Mouse (Mus musculus) intestine, embryonic 16.5 days (tissue): ENCODE results near the gene Pml. TPM values are rescaled to one million over a fixed set of nuclear protein-coding genes. Genes with fewer than 3 reads are reported as not detected.

Experiments used
- ATAC-seq: fragments of 200-750 bp; cut with Nextera tagmentation; 2 replicates; pipeline ENCODE4 v1.8.0; 2017; ENCODE audit warnings: moderate TSS enrichment, moderate library complexity
- H3K27ac ChIP-seq: fragments of 300-500 bp; sonication (generic); 2 replicates; pipeline ENCODE4 v1.5.1; 2014; ENCODE audit warnings: mild to moderate bottlenecking, low read length
- H3K27me3 ChIP-seq: fragments of 300-500 bp; sonication (generic); replicated peaks from 2 replicates; pipeline ENCODE4 v1.6.1; 2014; ENCODE audit warnings: low read length, control low read depth, mixed read lengths; ENCODE audit not compliant: control insufficient read depth, insufficient read depth
- H3K36me3 ChIP-seq: fragments of 300-500 bp; sonication (generic); 2 replicates; pipeline ENCODE4 v1.6.1; 2014; ENCODE audit warnings: low read length, control low read depth; ENCODE audit not compliant: control insufficient read depth, insufficient read depth
- H3K4me1 ChIP-seq: fragments of 300-500 bp; sonication (generic); 2 replicates; pipeline ENCODE4 v1.6.1; 2014; ENCODE audit warnings: low read length, control low read depth, mixed read lengths; ENCODE audit not compliant: control insufficient read depth, insufficient read depth
- H3K4me2 ChIP-seq: fragments of 300-500 bp; sonication (generic); 2 replicates; pipeline ENCODE4 v1.6.1; 2014; ENCODE audit warnings: low read depth, low read length, control low read depth
- H3K4me3 ChIP-seq: fragments of 300-500 bp; sonication (generic); 2 replicates; pipeline ENCODE4 v1.5.1; 2014; ENCODE audit warnings: mild to moderate bottlenecking, low read length
- H3K9ac ChIP-seq: fragments of 300-500 bp; sonication (generic); 2 replicates; pipeline ENCODE4 v1.6.1; 2014; ENCODE audit warnings: low read depth, low read length
- H3K9me3 ChIP-seq: fragments of 300-500 bp; sonication (generic); 2 replicates; pipeline ENCODE4 v1.6.1; 2016; ENCODE audit warnings: low read length, control low read depth; ENCODE audit not compliant: control insufficient read depth
- WGBS: fragments of 180-500 bp; shearing (Covaris S2); extraction: QIAGEN DNeasy Blood & Tissue Kit; methylation state at CpG from one replicate; pipeline ENCODE4 v1.1.7; 2014; 5-methylcytosine and 5-hydroxymethylcytosine counted together
- polyA plus RNA-seq: library from polyadenylated mRNA; unstranded; fragments of >200 nt; fragmentation: Nextera tagmentation; extraction: Ambion mirVana; gene quantifications from 2 replicates; pipeline ENCODE4 v1.2.1, GENCODE M21; 2015

The Pml gene
- polyA plus RNA-seq, 1 experiment from 2014 or later: 13.7 TPM

GRCm38 (mm10) chr9:58248746-58249413 lies 706 bp downstream of the Pml start:
- Histone ChIP-seq H3K9ac (peak overlapping the region; percentile 84), H3K9me3 (no peaks in the 10 kb centered on the region), H3K4me1 (peaks cover 23% of the 10 kb centered on the region), H3K27ac (peak overlapping the region; percentile 97), H3K4me3 (peak overlapping the region; percentile 69), H3K27me3 (no peaks in the 10 kb centered on the region), H3K4me2 (peak overlapping the region; percentile 76), H3K36me3 (no peaks in the 10 kb centered on the region)
- WGBS: 32% methylated on average over 7 of the region's 7 CpGs
- ATAC-seq: no peak

- ATAC-seq: peak; percentile 62
- Histone ChIP-seq H3K4me1 (peaks cover 35% of the 10 kb centered on the region), H3K9me3 (no peaks in the 10 kb centered on the region), H3K4me3 (peak overlapping the region; percentile 37), H3K27me3 (no peaks in the 10 kb centered on the region), H3K9ac (peak overlapping the region; percentile 68), H3K27ac (peak overlapping the region; percentile 62; the same call in 1 of the 2 replicates), H3K36me3 (no peaks in the 10 kb centered on the region), H3K4me2 (peak overlapping the region; percentile 61)
- 16% methylated on average over 25 of the region's 25 CpGs for WGBS
Measured at GRCm38 (mm10) chr9:58247064-58247759, 2.4 kb downstream of the Pml start.

- no peaks in the 10 kb centered on the region for H3K27me3 ChIP-seq
- WGBS: 75% methylated on average over 4 of the region's 4 CpGs
- H3K27ac ChIP-seq: no peak overlapping the region
- H3K9me3 ChIP-seq: no peaks in the 10 kb centered on the region
- ATAC-seq: no peak
- no peak overlapping the region for H3K4me3 ChIP-seq
- no peak overlapping the region for H3K9ac ChIP-seq
- H3K4me1 ChIP-seq: peaks cover 43% of the 10 kb centered on the region
- H3K36me3 ChIP-seq: no peaks in the 10 kb centered on the region
- H3K4me2 ChIP-seq: no peak overlapping the region
Measured at GRCm38 (mm10) chr9:58246083-58246591, 3.4 kb downstream of the Pml start.

GRCm38 (mm10) chr9:58243696-58244095 lies 5.9 kb downstream of the Pml start:
- 67% methylated on average over 6 of the region's 6 CpGs for WGBS

GRCm38 (mm10) chr9:58242696-58243095 lies 6.9 kb downstream of the Pml start:
- H3K4me3 ChIP-seq: no peak overlapping the region
- H3K27me3 ChIP-seq: no peaks in the 10 kb centered on the region
- WGBS: 80% methylated on average over 5 of the region's 5 CpGs
- peaks cover 32% of the 10 kb centered on the region for H3K4me1 ChIP-seq
- H3K9ac ChIP-seq: no peak overlapping the region
- H3K36me3 ChIP-seq: 0 out of 2 replicates have a peak, but pooled peaks cover 3% of the 10 kb centered on the region
- H3K9me3 ChIP-seq: no peaks in the 10 kb centered on the region
- no peak for ATAC-seq
- H3K27ac ChIP-seq: no peak overlapping the region; the same call in 1 of the 2 replicates
- H3K4me2 ChIP-seq: no peak overlapping the region

More at GRCm38 (mm10) chr9:58243696-58244095, 5.9 kb downstream of the Pml start:
- Histone ChIP-seq H3K9me3 (no peaks in the 10 kb centered on the region), H3K4me2 (no peak overlapping the region), H3K36me3 (0 out of 2 replicates have a peak, but pooled peaks cover 3% of the 10 kb centered on the region), H3K4me3 (no peak overlapping the region), H3K9ac (no peak overlapping the region), H3K27me3 (no peaks in the 10 kb centered on the region), H3K27ac (0 out of 2 replicates have a peak overlapping the region, but pooled peaks have one; percentile 44), H3K4me1 (peaks cover 36% of the 10 kb centered on the region)
- no peak for ATAC-seq

GRCm38 (mm10) chr9:58241780-58242485 lies 7.7 kb downstream of the Pml start:
- Histone ChIP-seq H3K27me3 (no peaks in the 10 kb centered on the region), H3K4me1 (peaks cover 26% of the 10 kb centered on the region), H3K27ac (peak overlapping the region; percentile 34; the same call in 1 of the 2 replicates), H3K9me3 (no peaks in the 10 kb centered on the region), H3K4me3 (no peak overlapping the region), H3K4me2 (no peak overlapping the region), H3K9ac (no peak overlapping the region), H3K36me3 (0 out of 2 replicates have a peak, but pooled peaks cover 3% of the 10 kb centered on the region)
- 35% methylated on average over 9 of the region's 9 CpGs for WGBS
- peak; percentile 83 for ATAC-seq

- peaks cover 13% of the 10 kb centered on the region for H3K36me3 ChIP-seq
- no peak overlapping the region for H3K9ac ChIP-seq
- H3K4me3 ChIP-seq: no peak overlapping the region
- no peaks in the 10 kb centered on the region for H3K4me1 ChIP-seq
- no peaks in the 10 kb centered on the region for H3K27me3 ChIP-seq
- no peak overlapping the region for H3K27ac ChIP-seq
- no peak for ATAC-seq
- no peak overlapping the region for H3K4me2 ChIP-seq
- H3K9me3 ChIP-seq: no peaks in the 10 kb centered on the region
- WGBS: 96% methylated on average over 28 of the region's 28 CpGs
Measured at GRCm38 (mm10) chr9:58234502-58235015, 15.0 kb downstream of the Pml start.

GRCm38 (mm10) chr9:58232374-58232773 lies 17.2 kb downstream of the Pml start:
- WGBS: 61% methylated on average over 5 of the region's 5 CpGs
- no peak for ATAC-seq
- peaks cover 17% of the 10 kb centered on the region for H3K36me3 ChIP-seq

GRCm38 (mm10) chr9:58231746-58232145 lies 17.8 kb downstream of the Pml start:
- H3K4me3 ChIP-seq: no peak overlapping the region
- peaks cover 17% of the 10 kb centered on the region for H3K36me3 ChIP-seq
- no peak overlapping the region for H3K4me2 ChIP-seq
- no peak overlapping the region for H3K9ac ChIP-seq
- no peaks in the 10 kb centered on the region for H3K9me3 ChIP-seq
- H3K27ac ChIP-seq: peak overlapping the region; percentile 11; the same call in 1 of the 2 replicates
- H3K4me1 ChIP-seq: no peaks in the 10 kb centered on the region
- no peak for ATAC-seq
- 73% methylated on average over 6 of the region's 6 CpGs for WGBS
- H3K27me3 ChIP-seq: no peaks in the 10 kb centered on the region

More at GRCm38 (mm10) chr9:58232374-58232773, 17.2 kb downstream of the Pml start:
- Histone ChIP-seq H3K9ac (no peak overlapping the region), H3K27ac (peak overlapping the region; percentile 30; the same call in 1 of the 2 replicates), H3K4me2 (no peak overlapping the region), H3K4me3 (no peak overlapping the region), H3K9me3 (no peaks in the 10 kb centered on the region), H3K4me1 (no peaks in the 10 kb centered on the region), H3K27me3 (no peaks in the 10 kb centered on the region)
